Mouse (Mus musculus): ENCODE measurements around the gene Pif1. TPM values are rescaled to one million over a fixed set of nuclear protein-coding genes. Genes with fewer than 3 reads are reported as not detected.

Gene Pif1
- polyA plus RNA-seq, 1 experiment, result 10.8 TPM

GRCm38 (mm10) chr9:65572837-65573236, 14.1 kb upstream of the Pif1 start:
- Histone ChIP-seq H3ac (ENCODE audit: control insufficient read depth, insufficient read length, low read depth) (no peak overlapping the region), H3K4me3 (ENCODE audit: insufficient read depth, poor library complexity, severe bottlenecking) (no peak overlapping the region), H3K79me2 (ENCODE audit: control insufficient read depth, insufficient read depth) (peaks cover 40% of the 10 kb centered on the region), H3K79me3 (ENCODE audit: low read depth) (peaks cover 9% of the 10 kb centered on the region), H3K27me3 (ENCODE audit: control insufficient read depth, insufficient read depth, insufficient read length) (no peaks in the 10 kb centered on the region), H3K36me3 (ENCODE audit: control insufficient read depth, insufficient read depth) (peaks cover 38% of the 10 kb centered on the region)
- TF ChIP-seq CEBPB (IDR thresholded peaks at IDR 0.05; ENCODE audit: low read depth) (no peak), MYOG (IDR thresholded peaks at IDR 0.05; ENCODE audit: control insufficient read depth, extremely low read depth, insufficient read length) (no peak), CTCF (IDR thresholded peaks at IDR 0.05; ENCODE audit: control insufficient read depth, insufficient read depth, insufficient read length) (no peak), USF1 (IDR thresholded peaks at IDR 0.05; ENCODE audit: low read depth) (no peak), MYOD1 (IDR thresholded peaks at IDR 0.05; ENCODE audit: control insufficient read depth, insufficient read length, low read depth) (no peak), FOSL1 (IDR thresholded peaks at IDR 0.05; ENCODE audit: insufficient read depth, low read length, poor library complexity, severe bottlenecking) (no peak), MAX (IDR thresholded peaks at IDR 0.05) (no peak)

- H3K36me3 ChIP-seq (ENCODE audit: control insufficient read depth, insufficient read depth), result peaks cover 31% of the 10 kb centered on the region
- H3K27me3 ChIP-seq (ENCODE audit: control insufficient read depth, insufficient read depth, insufficient read length), result no peaks in the 10 kb centered on the region
- H3K4me3 ChIP-seq (ENCODE audit: insufficient read depth, poor library complexity, severe bottlenecking), result no peak overlapping the region
- peaks cover 51% of the 10 kb centered on the region for H3K79me2 ChIP-seq (ENCODE audit: control insufficient read depth, insufficient read depth)
- TF ChIP-seq CEBPB (IDR thresholded peaks at IDR 0.05; ENCODE audit: low read depth) (no peak), MYOD1 (IDR thresholded peaks at IDR 0.05; ENCODE audit: control insufficient read depth, insufficient read length, low read depth) (no peak), FOSL1 (IDR thresholded peaks at IDR 0.05; ENCODE audit: insufficient read depth, low read length, poor library complexity, severe bottlenecking) (no peak), MYOG (IDR thresholded peaks at IDR 0.05; ENCODE audit: control insufficient read depth, extremely low read depth, insufficient read length) (no peak), USF1 (IDR thresholded peaks at IDR 0.05; ENCODE audit: low read depth) (no peak), MAX (IDR thresholded peaks at IDR 0.05) (no peak), CTCF (IDR thresholded peaks at IDR 0.05; ENCODE audit: control insufficient read depth, insufficient read depth, insufficient read length) (no peak)
- H3K79me3 ChIP-seq (ENCODE audit: low read depth), result peaks cover 20% of the 10 kb centered on the region
- H3ac ChIP-seq (ENCODE audit: control insufficient read depth, insufficient read length, low read depth), result no peak overlapping the region
These were observed 12.2 kb upstream of the Pif1 start for GRCm38 (mm10) chr9:65574513-65575392.

- Histone ChIP-seq H3K79me2 (ENCODE audit: control insufficient read depth, insufficient read depth) (peaks cover 52% of the 10 kb centered on the region), H3K4me3 (ENCODE audit: insufficient read depth, poor library complexity, severe bottlenecking) (no peak overlapping the region), H3K27me3 (ENCODE audit: control insufficient read depth, insufficient read depth, insufficient read length) (no peaks in the 10 kb centered on the region), H3K79me3 (ENCODE audit: low read depth) (peaks cover 20% of the 10 kb centered on the region), H3K36me3 (ENCODE audit: control insufficient read depth, insufficient read depth) (peaks cover 28% of the 10 kb centered on the region), H3ac (ENCODE audit: control insufficient read depth, insufficient read length, low read depth) (no peak overlapping the region)
- TF ChIP-seq MYOD1 (IDR thresholded peaks at IDR 0.05; ENCODE audit: control insufficient read depth, insufficient read length, low read depth) (no peak), CTCF (IDR thresholded peaks at IDR 0.05; ENCODE audit: control insufficient read depth, insufficient read depth, insufficient read length) (no peak), MYOG (IDR thresholded peaks at IDR 0.05; ENCODE audit: control insufficient read depth, extremely low read depth, insufficient read length) (no peak), MAX (IDR thresholded peaks at IDR 0.05) (no peak), USF1 (IDR thresholded peaks at IDR 0.05; ENCODE audit: low read depth) (no peak), CEBPB (IDR thresholded peaks at IDR 0.05; ENCODE audit: low read depth) (no peak), FOSL1 (IDR thresholded peaks at IDR 0.05; ENCODE audit: insufficient read depth, low read length, poor library complexity, severe bottlenecking) (no peak)
These were observed 11.4 kb upstream of the Pif1 start for GRCm38 (mm10) chr9:65575393-65576196.

- peaks cover 20% of the 10 kb centered on the region for H3K79me3 ChIP-seq (ENCODE audit: low read depth)
- H3K36me3 ChIP-seq (ENCODE audit: control insufficient read depth, insufficient read depth), result peaks cover 20% of the 10 kb centered on the region
- no peak overlapping the region for H3ac ChIP-seq (ENCODE audit: control insufficient read depth, insufficient read length, low read depth)
- no peaks in the 10 kb centered on the region for H3K27me3 ChIP-seq (ENCODE audit: control insufficient read depth, insufficient read depth, insufficient read length)
- no peak overlapping the region for H3K4me3 ChIP-seq (ENCODE audit: insufficient read depth, poor library complexity, severe bottlenecking)
- peaks cover 52% of the 10 kb centered on the region for H3K79me2 ChIP-seq (ENCODE audit: control insufficient read depth, insufficient read depth)
- TF ChIP-seq MYOG (IDR thresholded peaks at IDR 0.05; ENCODE audit: control insufficient read depth, extremely low read depth, insufficient read length), result no peak
- no peak for TF ChIP-seq FOSL1 (IDR thresholded peaks at IDR 0.05; ENCODE audit: insufficient read depth, low read length, poor library complexity, severe bottlenecking)
- TF ChIP-seq MYOD1 (IDR thresholded peaks at IDR 0.05; ENCODE audit: control insufficient read depth, insufficient read length, low read depth), result no peak
- no peak for TF ChIP-seq USF1 (IDR thresholded peaks at IDR 0.05; ENCODE audit: low read depth)
- TF ChIP-seq CEBPB (IDR thresholded peaks at IDR 0.05; ENCODE audit: low read depth), result no peak
- no peak for TF ChIP-seq CTCF (IDR thresholded peaks at IDR 0.05; ENCODE audit: control insufficient read depth, insufficient read depth, insufficient read length)
These were observed 10.0 kb upstream of the Pif1 start for GRCm38 (mm10) chr9:65576861-65577510.

Measured in C2C12 (cell line).